Mouse (Mus musculus) hindbrain, embryonic 12.5 days (tissue): ENCODE data around the gene Chil5. TPM values are rescaled to one million over a fixed set of nuclear protein-coding genes. Genes with fewer than 3 reads are reported as not detected.
"Not testable (repeated sequence)": the region's sequence is repeated elsewhere in the genome, so short reads cannot be mapped to it uniquely, and the experiment has no call there.

Experiments
- ATAC-seq: fragments of 200-750 bp; cut with Nextera tagmentation; 2 replicates; pipeline ENCODE4 v1.8.0; 2017; ENCODE audit warnings: moderate TSS enrichment; ENCODE audit not compliant: low FRiP score
- H3K27ac ChIP-seq: fragments of 300-500 bp; sonication (generic); 2 replicates; pipeline ENCODE4 v1.5.1; 2016; ENCODE audit warnings: mild to moderate bottlenecking
- H3K27me3 ChIP-seq: fragments of 300-500 bp; sonication (generic); 2 replicates; pipeline ENCODE4 v1.6.1; 2016; ENCODE audit warnings: mild to moderate bottlenecking
- H3K36me3 ChIP-seq: fragments of 300-500 bp; sonication (generic); 2 replicates; pipeline ENCODE4 v1.6.1; 2016; ENCODE audit warnings: mild to moderate bottlenecking
- H3K4me1 ChIP-seq: fragments of 300-500 bp; sonication (generic); 2 replicates; pipeline ENCODE4 v1.6.1; 2016
- H3K4me2 ChIP-seq: fragments of 300-500 bp; sonication (generic); replicated peaks from 2 replicates; pipeline ENCODE4 v1.6.1; 2016; ENCODE audit warnings: mild to moderate bottlenecking
- H3K4me3 ChIP-seq: fragments of 300-500 bp; sonication (generic); 2 replicates; pipeline ENCODE4 v1.5.1; 2016; ENCODE audit warnings: mild to moderate bottlenecking
- H3K9ac ChIP-seq: fragments of 300-500 bp; sonication (generic); 2 replicates; pipeline ENCODE4 v1.6.1; 2016; ENCODE audit warnings: mild to moderate bottlenecking, moderate library complexity
- H3K9me3 ChIP-seq: fragments of 300-500 bp; sonication (generic); replicated peaks from 2 replicates; pipeline ENCODE4 v1.6.1; 2016; ENCODE audit warnings: mild to moderate bottlenecking
- WGBS: fragments of 180-500 bp; shearing (Covaris S2); methylation state at CpG from one replicate; pipeline ENCODE4 v1.1.7; 2016; 5-methylcytosine and 5-hydroxymethylcytosine counted together
- polyA plus RNA-seq: library from polyadenylated mRNA; unstranded; fragments of >200 nt; fragmentation: Nextera tagmentation; extraction: Ambion mirVana; gene quantifications from 2 replicates; pipeline ENCODE4 v1.2.1, GENCODE M21; 2016

Chil5 gene
- polyA plus RNA-seq, 1 experiment from 2014 or later, result not detected

GRCm38 (mm10) chr3:106000707-106001375 lies 31.8 kb downstream of the Chil5 start:
- WGBS, result 19% methylated on average over 11 of the region's 11 CpGs
- Histone ChIP-seq H3K27me3 (no peaks in the 10 kb centered on the region), H3K9ac (no peak overlapping the region), H3K4me1 (peaks cover 5% of the 10 kb centered on the region; the same call in 1 of the 2 replicates), H3K36me3 (no peaks in the 10 kb centered on the region), H3K4me2 (peak overlapping the region; percentile 42), H3K27ac (no peak overlapping the region), H3K4me3 (peak overlapping the region; percentile 19), H3K9me3 (no peaks in the 10 kb centered on the region)
- ATAC-seq, result no peak

- no peaks in the 10 kb centered on the region for H3K9me3 ChIP-seq
- no peaks in the 10 kb centered on the region for H3K4me1 ChIP-seq
- H3K4me3 ChIP-seq, result no peak overlapping the region
- no peaks in the 10 kb centered on the region for H3K27me3 ChIP-seq
- no peak overlapping the region for H3K9ac ChIP-seq
- ATAC-seq, result no peak
- no peak overlapping the region for H3K4me2 ChIP-seq
- 69% methylated on average over 2 of the region's 2 CpGs for WGBS
- no peak overlapping the region for H3K27ac ChIP-seq
- no peaks in the 10 kb centered on the region for H3K36me3 ChIP-seq
These were observed 37.9 kb downstream of the Chil5 start for GRCm38 (mm10) chr3:105994730-105995129.

DNA sequence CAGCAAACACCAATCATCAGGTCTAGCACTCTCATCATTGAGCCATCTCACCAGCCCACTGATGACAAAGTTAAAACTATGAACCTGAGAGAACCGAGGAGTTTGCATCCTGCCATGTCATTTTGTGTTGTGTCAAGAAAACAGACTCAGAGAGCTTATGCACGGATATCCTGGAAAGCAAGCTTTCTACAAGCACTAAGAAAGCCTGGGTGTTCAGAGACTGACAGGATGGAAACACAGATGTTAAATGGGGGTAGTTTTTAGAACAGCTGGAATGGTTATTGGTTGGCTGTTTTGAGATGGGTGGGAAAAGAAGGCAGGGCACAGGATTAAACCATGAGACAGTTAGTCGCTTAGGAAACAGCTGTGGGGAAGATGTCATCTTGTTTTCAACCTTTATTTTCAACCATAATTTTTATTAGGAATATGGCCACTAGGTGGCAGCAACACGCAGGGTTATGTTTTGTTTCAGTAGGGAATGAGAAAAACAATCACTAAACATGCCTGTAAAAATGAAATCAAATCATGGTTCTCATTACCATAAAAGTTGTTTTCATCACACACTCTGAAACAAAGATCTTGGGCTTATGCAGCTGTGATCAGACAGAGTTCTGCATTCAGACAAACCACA lies 40.8 kb downstream of the Chil5 start:
- Histone ChIP-seq H3K4me3 (no peak overlapping the region), H3K9me3 (no peaks in the 10 kb centered on the region), H3K4me1 (no peaks in the 10 kb centered on the region), H3K27ac (no peak overlapping the region), H3K9ac (no peak overlapping the region), H3K4me2 (no peak overlapping the region), H3K36me3 (no peaks in the 10 kb centered on the region), H3K27me3 (no peaks in the 10 kb centered on the region)
- WGBS, result 34% methylated on average over 4 of the region's 4 CpGs
- no peak for ATAC-seq

GRCm38 (mm10) chr3:105989611-105990010 lies 43.0 kb downstream of the Chil5 start:
- not testable (repeated sequence) for H3K4me1 ChIP-seq, H3K27ac ChIP-seq, H3K9ac ChIP-seq, ATAC-seq, H3K9me3 ChIP-seq, H3K27me3 ChIP-seq, H3K36me3 ChIP-seq, H3K4me3 ChIP-seq, H3K4me2 ChIP-seq
- WGBS, result 50% methylated on average over 5 of the region's 5 CpGs

DNA sequence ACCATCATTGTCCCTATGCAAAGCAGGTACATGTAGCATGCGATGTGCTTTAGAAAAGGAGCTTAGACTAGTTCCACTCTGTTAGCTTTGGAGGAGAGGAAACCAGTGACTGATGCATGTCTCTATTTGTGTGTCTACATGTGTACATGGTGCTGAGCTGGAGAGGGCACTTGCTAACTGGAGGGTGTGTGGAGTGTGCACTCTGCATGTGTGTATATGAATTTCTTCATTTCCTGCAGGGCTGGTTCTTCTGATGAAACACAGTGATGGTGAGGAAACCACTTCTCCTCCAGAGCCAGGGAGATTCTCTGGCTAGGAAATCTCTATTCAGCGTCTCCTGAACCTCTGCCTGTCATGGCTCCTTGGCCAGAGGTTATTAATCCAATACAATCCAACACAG lies 58.4 kb downstream of the Chil5 start:
- Histone ChIP-seq H3K27me3 (no peaks in the 10 kb centered on the region), H3K4me2 (no peak overlapping the region), H3K4me3 (no peak overlapping the region), H3K36me3 (peaks cover 18% of the 10 kb centered on the region), H3K4me1 (no peaks in the 10 kb centered on the region), H3K27ac (no peak overlapping the region), H3K9ac (no peak overlapping the region), H3K9me3 (no peaks in the 10 kb centered on the region)
- no peak for ATAC-seq
- WGBS, result 74% methylated on average over 2 of the region's 2 CpGs

DNA sequence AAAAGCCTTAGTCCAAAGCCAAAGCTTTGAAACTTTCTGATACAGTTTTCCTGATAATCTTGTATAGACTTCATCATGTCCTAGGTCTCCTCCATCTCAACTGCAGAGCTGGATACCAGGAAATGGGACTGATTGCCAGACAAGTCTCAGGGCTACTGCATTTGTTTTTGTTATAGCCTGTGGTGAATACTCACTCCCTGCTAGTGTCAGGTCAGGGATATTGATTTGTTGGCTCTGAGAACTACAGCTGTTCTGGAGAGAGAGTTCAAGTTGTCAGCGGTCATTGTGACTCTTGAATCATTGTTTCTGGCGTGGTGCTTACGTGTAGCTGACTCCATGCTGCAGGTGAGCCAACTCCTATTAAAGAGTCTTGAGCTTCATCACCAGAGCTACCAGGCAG lies 59.2 kb downstream of the Chil5 start, which contains the start of gene Ovgp1:
TSS of gene Ovgp1 (plus strand) at position 301 of the 400 bp plus-strand sequence.
- Histone ChIP-seq H3K9me3 (no peaks in the 10 kb centered on the region), H3K36me3 (peaks cover 25% of the 10 kb centered on the region), H3K27ac (no peak within 1 kb of the TSS), H3K27me3 (no peaks in the 10 kb centered on the region), H3K4me2 (no peak within 1 kb of the TSS), H3K4me1 (no peaks in the 10 kb centered on the region), H3K4me3 (no peak within 1 kb of the TSS), H3K9ac (no peak within 1 kb of the TSS)
- ATAC-seq, result no peak
- 80% methylated on average over 3 of the region's 3 CpGs for WGBS

DNA sequence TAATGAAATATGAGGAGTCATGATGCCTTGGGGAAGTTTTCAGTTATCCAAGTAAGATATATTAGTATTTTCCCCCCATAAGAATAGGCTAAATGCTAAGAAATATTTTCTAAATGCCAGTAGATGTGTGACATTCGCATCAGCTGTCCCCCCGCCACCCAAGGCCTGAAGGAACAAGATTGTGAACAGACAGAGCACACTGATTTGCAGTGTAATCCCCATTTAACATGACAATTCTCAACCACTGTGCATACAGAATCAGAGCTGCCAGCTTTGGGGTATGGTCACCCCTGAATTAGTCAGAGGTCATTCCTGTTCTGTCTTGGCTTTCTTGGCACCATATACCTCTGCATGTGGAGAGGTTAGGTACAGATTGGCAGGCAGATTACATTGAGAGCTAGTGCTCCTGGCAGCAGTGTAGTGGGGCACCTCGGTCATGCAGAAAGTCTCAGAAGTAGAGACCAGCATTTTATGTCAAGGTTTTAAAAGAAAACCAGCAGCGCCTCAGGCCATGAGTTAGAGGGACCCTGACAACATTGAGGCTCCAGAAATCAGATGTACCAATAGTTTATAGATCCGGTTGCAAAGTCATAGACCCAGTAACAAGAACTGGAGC lies 60.7 kb downstream of the Chil5 start:
- 86% methylated on average over 5 of the region's 5 CpGs for WGBS
- no peak for ATAC-seq
- no peak overlapping the region for H3K9ac ChIP-seq
- H3K27ac ChIP-seq, result no peak overlapping the region
- no peak overlapping the region for H3K4me3 ChIP-seq
- H3K36me3 ChIP-seq, result peaks cover 39% of the 10 kb centered on the region
- H3K4me2 ChIP-seq, result no peak overlapping the region
- no peaks in the 10 kb centered on the region for H3K27me3 ChIP-seq
- no peaks in the 10 kb centered on the region for H3K9me3 ChIP-seq
- no peaks in the 10 kb centered on the region for H3K4me1 ChIP-seq

Other genes starting within 250 kb of the Chil5 start
- gene Rap1a, start 231.5 kb downstream of the Chil5 start, polyA plus RNA-seq, result 79.2 and 88.2 TPM in 2 replicates
- not detected in 2 replicates for gene Adora3, start 162.0 kb downstream of the Chil5 start, polyA plus RNA-seq
- not detected in 2 replicates for gene Tmigd3, start 161.9 kb downstream of the Chil5 start, polyA plus RNA-seq
- 0.21 and 0.59 TPM in 2 replicates for gene I830077J02Rik, start 100.2 kb downstream of the Chil5 start, polyA plus RNA-seq
- 87.2 and 101 TPM in 2 replicates for gene Wdr77, start 73.4 kb downstream of the Chil5 start, polyA plus RNA-seq
- 442 and 470 TPM in 2 replicates for gene Atp5f1, start 72.7 kb downstream of the Chil5 start, polyA plus RNA-seq
- gene Ovgp1, start 59.1 kb downstream of the Chil5 start, polyA plus RNA-seq, result 2.6 and 2.8 TPM in 2 replicates
- gene Pifo, start 18.2 kb downstream of the Chil5 start, polyA plus RNA-seq, result 4.6 and 5.3 TPM in 2 replicates
- 0.36 and 0.55 TPM in 2 replicates for gene Chia1, start 80.4 kb upstream of the Chil5 start, polyA plus RNA-seq
- not detected in 2 replicates for gene Chil3, start 134.8 kb upstream of the Chil5 start, polyA plus RNA-seq
- gene Chil4, start 186.7 kb upstream of the Chil5 start, polyA plus RNA-seq, result not detected in 2 replicates